ENCODE assay signal across 17 mouse cellular contexts in genomic region chr16:31422722-31423121, GRCm38 (mm10).
"Had no signal": no experiment of that assay in that cellular context is flagged by ENCODE, and none has a peak within 500 bp of the region (broad histone marks: within the 10 kb centered on the region; RNA-seq: fewer than 3 reads in every experiment).

No protein-coding gene starts in this region.

- H3K36me3 ChIP-seq: intestine, embryonic 15.5 days; kidney, embryonic 15.5 days; limb, embryonic 10.5 days; limb, embryonic 13.5 days; lung, embryonic 15.5 days; midbrain, embryonic 10.5 days; midbrain, embryonic 13.5 days had no signal

- H3K9me3 ChIP-seq: intestine, embryonic 15.5 days; kidney, embryonic 15.5 days; limb, embryonic 10.5 days; limb, embryonic 13.5 days; lung, embryonic 15.5 days; megakaryocyte, embryonic 14.5 days; midbrain, embryonic 10.5 days; midbrain, embryonic 13.5 days had no signal

- H3K9ac ChIP-seq: intestine, embryonic 15.5 days; kidney, embryonic 15.5 days; limb, embryonic 13.5 days; lung, embryonic 15.5 days; midbrain, embryonic 13.5 days had no signal

- H3K4me3 ChIP-seq: intestine, embryonic 15.5 days; kidney, embryonic 15.5 days; limb, embryonic 10.5 days; limb, embryonic 13.5 days; lung, embryonic 15.5 days; megakaryocyte, embryonic 14.5 days; midbrain, embryonic 10.5 days; midbrain, embryonic 13.5 days had no signal

- H3K27me3 ChIP-seq: intestine, embryonic 15.5 days had no signal

- H3K4me2 ChIP-seq: intestine, embryonic 15.5 days; kidney, embryonic 15.5 days; limb, embryonic 13.5 days; lung, embryonic 15.5 days; midbrain, embryonic 13.5 days had no signal

- H3K4me1 ChIP-seq: intestine, embryonic 15.5 days; kidney, embryonic 15.5 days; limb, embryonic 10.5 days; limb, embryonic 13.5 days; lung, embryonic 15.5 days; midbrain, embryonic 10.5 days had no signal

- H3K27ac ChIP-seq: kidney, embryonic 15.5 days; limb, embryonic 10.5 days; limb, embryonic 13.5 days; lung, embryonic 15.5 days; midbrain, embryonic 10.5 days; midbrain, embryonic 13.5 days had no signal

- ATAC-seq: midbrain, embryonic 13.5 days; midbrain, embryonic 16.5 days had no signal

- DNase-seq: kidney, adult 8-10 months; kidney, postnatal 10 days; layer of hippocampus, postnatal 36 days; lung, adult 18-20 months; lung, postnatal 10 days; lung, postnatal 36 days; thymus, adult 18-20 months; thymus, postnatal 36 days had no signal
